Mouse (Mus musculus) mature B cell (primary cell): ENCODE results near the gene Trim71.

Experiments used
- in situ Hi-C: fragments of 300-500 bp; cut with MboI; formaldehyde crosslinking; loops from 2 replicates; pipeline ENCODE4 v1.14.3; 2019

Trim71 gene

DNA sequence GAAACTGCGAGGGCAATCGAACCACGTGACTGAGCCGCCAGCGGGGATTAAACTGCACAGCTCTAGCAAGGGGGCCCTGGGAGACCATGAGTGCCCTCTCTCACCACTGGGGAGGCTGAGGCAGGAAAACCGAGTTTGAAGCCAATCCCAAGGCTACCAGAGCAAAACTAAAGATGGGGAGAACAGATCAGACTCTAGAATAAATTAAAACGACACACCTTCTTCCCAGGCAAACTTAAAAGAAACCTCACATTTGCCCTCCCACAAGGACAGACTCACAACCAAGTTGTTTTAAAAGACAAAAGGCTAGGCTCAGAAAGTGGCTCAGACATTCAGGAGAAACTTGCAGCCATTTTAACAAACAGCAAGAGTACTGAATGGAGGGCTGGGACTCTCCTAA, 7.1 kb downstream of the Trim71 start:
- in situ Hi-C loops: no loop called here

- in situ Hi-C loops: no loop called here
Observed at GRCm38 (mm10) chr9:114556276-114556855, 7.8 kb downstream of the Trim71 start.

DNA sequence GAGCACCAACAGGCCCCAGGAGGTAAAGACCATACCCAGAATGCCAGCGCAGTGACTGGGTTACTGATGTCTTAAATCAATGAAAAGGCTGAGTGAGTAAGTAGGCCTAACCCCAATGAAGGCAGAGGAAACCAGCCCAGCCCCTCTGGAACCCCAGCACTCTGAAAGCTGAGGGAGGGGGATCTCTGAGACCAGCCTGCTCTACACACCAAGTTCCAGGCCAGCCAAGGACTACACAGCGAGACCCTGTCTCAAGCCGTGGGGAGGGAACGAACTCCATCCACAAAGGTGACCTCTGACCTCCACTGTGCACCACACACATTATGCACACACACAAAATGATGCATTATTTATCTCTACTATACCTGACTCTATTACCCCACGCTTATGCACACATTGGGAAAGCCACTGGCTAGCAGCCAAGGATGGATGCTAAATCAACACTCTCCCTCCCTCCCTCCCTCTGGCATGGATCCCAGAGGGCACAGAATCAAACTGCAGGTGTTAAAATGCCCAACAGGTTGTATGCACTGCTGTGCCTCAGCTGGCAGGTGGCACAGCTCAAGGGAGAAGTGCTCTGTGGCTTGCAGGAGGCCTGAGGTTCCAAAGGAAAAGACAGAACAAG, 9.7 kb downstream of the Trim71 start:
- in situ Hi-C loops: no loop called here

DNA sequence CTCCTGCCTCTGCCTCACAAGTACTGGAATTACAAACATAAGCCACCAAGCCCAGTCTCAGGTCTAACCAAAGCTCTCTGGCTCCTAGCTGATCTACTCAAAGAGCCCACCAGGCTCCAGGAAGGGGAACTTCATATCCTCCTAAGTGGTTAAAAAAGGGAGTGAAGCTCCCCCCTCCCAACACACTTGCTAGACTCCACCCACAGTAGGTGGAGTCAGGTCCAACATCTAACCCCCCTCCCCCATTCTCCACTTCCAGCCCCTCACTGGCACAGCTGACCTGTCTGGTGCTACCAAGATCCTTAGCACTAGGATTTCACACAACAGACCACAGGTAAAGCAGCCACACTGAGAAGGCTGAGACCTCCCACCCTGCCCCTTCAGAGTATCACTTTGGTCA, 10.3 kb downstream of the Trim71 start:
- in situ Hi-C loops: no loop called here

GRCm38 (mm10) chr9:114550033-114550432, 14.1 kb downstream of the Trim71 start:
- in situ Hi-C loops: no loop called here

DNA sequence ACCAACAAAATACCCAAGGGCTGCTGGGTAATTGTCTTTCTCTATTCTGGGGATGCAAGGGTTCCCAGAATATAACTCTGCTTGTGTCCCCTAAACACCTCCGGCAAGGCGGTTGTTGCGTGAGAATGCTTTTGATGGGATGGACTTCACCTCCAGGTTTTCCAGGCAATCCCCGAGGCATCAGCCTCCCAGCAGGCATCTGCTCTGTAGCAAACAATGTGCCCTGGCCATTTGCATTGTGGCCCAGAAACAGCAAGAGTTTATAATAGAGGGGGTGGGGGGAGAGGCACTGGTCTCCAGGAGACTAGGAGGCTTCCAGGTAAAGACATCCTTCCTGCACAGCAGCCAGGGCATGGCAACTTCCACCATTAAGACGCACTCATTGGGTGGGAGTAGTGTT, 15.1 kb downstream of the Trim71 start:
- in situ Hi-C loops: no loop called here

DNA sequence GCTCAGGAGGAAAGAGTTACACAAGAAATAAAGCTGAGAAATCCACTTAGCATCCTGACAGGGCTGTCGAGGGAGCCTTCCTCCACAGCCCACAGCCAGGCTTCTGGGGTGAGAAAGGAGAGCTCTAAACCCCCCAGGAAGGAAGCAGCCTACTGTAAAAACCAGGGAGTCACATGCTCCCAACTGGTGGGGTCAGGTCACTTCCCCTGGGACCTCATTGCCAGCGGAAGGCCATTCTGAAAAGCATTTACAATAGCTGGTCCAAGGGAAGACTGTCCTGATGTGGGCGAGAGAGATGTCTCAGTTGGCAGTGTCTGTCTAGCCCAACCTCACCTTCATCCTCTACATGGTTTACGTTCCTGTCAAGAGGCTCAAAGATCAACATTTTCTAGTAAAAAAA, 15.7 kb downstream of the Trim71 start:
- in situ Hi-C loops: no loop called here

GRCm38 (mm10) chr9:114547643-114548077, 16.5 kb downstream of the Trim71 start:
- in situ Hi-C loops: no loop called here

DNA sequence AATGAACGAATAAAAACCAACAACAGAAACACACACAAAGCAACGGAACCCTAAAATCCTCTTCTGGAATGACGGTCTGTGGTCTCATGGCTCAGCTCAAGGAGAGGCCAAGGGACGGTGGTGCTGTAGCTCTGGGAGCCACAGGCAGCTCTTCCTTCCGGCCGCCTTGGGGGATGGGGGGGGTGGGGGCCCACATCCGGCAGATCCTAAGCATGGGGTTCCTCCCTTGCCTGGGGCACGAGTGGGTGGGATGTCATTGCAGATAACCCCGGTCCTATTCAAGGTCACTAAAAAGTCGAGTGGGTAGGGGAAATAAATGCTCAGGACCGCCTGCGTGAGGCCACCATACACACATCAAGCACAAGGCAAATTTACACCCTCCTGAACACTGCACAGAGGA, 17.4 kb downstream of the Trim71 start:
- in situ Hi-C loops: no loop called here

- in situ Hi-C loops: no loop called here
Observed at GRCm38 (mm10) chr9:114544754-114545393, 19.3 kb downstream of the Trim71 start.

DNA sequence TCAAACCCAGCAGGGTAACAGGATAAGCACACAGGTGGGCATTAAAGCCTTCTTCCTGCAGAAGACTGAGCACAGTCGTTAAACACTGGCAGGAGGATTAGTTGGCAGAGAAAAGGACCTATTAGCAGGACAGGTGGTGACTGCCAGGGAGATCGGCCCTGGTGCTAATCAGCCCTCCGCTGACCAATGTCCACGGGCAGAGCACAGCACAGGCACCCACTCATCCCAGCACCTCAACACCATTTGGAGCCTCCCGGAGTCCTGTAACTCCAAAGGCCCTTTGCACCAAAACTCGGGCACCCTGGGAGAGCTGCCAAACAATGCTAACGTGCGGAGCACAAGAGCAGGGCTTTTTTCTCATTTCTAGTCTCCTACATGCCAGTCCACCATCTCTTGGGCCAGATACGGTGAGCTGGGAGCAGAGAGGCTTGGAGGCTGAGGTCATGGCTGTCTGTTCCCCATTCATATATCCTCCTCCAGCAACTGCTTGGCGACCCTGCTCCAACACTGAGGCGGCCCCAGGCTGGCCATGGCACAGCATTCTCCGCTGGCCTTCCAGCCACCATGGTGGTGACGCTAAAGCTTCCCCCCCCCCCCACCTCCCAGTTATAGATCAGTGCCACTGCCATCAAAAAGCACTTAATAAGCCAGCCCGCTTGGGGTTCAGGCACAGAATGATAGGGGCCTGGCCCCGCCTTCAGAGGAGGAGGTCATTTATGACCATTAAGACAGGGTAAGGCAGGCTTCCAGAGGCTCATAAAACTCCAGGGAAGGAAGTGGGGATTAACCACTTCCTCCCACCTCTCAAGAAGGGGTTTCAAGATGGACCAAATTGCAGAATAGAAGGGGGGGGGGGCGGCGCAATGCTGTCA, 20.1 kb downstream of the Trim71 start:
- in situ Hi-C loops: no loop called here

GRCm38 (mm10) chr9:114541279-114541741, 22.9 kb downstream of the Trim71 start:
- in situ Hi-C loops: no loop called here

DNA sequence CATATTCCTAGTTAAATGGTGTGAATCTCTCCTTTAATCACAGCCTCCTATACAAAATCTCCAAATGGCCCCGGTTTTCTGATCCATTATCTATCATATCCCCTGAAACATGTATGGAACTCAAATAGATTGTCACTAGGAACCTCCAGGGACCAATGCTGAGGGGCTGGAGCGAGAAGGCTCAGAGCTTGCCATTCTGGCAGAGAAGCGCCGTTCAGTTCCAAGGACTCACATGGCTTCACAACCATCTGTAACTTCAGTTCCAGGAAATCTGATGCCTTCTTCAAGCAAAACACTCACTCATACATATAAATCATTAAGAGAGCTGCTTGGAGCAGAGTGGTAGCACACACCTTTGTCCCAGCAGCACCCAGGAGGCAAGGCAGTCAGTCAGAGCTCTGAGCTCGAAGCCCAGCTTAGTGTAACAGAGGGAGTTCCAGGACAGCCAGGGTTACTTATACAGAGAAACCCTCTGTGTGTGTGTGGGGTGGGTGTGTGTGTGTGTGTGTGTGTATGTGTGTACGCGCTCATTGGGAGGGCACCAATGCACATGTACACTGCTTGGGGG, 25.1 kb downstream of the Trim71 start:
- in situ Hi-C loops: no loop called here

GRCm38 (mm10) chr9:114536628-114537027, 27.5 kb downstream of the Trim71 start:
- in situ Hi-C loops: no loop called here

DNA sequence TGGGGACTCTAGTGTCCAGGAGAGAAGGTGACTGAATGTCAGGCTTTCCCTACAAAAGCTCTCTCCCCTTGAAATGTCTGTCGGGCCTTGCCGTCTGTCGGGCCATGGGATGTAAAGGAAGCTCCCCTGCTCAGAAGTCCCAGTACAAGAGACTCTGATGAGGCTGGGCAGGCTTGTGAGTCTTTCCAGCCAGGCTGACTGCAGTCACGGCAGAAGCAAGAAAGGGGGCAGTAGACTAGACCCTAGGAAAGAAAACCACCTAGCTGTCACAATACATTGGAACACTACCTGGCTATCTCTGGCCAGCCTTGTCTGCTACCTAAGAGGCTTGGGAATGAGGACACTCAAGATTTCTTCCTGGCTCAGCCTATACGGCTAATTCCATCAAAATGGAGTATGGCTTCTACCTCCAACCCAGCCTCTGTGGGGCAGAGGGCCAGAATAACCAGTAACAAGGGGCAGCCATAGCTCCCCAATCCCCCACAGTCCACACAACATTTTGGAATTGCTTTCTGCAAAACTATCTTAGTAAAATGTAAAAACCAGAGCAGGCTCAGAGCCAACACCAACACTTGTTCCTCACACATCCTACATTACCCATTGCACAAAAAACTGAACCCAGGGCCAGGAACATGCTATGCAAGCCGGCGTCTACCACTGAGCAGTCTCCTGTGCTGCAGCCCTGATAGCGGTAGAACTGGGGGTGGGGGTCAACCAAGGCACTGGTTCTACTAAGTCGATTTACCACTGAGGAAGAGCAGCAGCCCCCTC, 29.2 kb downstream of the Trim71 start:
- in situ Hi-C loops: no loop called here

DNA sequence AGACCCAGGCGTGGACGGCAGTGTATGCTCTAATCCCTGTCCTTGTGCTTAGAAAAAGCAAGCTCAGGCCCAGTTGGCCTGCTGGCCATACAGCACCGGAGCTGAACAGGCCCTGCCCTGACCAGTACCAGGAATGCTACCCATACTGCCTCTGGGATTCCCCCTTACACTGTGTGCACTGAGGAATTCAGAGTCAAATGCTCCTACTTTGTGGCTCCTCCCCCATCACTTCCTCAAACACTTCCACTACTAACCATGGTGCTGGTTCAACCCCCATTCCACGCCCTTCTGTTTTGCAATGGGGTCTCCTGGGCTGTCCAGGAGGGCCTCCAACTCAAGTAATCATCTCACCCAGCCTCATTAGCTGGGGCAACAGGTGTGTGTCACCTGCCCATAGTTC, 30.3 kb downstream of the Trim71 start:
- in situ Hi-C loops: no loop called here

DNA sequence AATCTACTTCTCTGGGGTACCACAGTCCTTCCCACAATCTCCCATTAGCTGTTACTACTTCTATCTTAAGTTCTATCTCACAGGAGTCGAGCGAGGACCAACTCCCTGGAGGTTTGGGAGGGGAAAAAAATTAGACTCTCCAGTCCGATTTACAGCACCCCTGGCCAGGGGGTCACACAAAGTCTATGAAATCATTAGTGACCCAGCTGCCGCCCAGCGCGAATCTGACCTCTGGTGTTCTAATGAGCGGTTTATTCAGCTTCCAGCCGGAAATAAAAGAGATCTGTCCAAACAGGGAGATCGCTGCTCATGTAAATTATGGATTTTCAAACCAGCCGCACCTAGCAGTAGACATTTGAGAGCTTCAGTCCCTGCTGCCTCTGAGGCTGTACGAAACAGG, 32.9 kb downstream of the Trim71 start:
- in situ Hi-C loops: no loop called here

DNA sequence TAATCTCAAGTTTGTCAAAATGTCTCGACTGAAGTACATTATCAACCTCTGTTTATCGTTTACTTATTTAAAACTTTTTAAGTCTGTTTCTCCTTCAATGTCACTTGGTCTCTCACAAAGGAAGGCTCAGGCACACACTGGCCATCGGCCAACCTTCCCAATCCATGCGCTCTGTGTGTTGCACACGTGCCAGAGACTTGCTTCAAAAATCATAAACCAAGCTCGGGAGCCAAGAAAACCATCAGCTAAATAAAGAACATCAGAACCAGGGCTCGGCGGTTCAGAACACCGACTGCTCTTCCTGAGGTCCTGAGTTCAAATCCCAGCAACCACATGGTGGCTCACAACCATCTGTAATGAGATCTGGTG, 35.5 kb downstream of the Trim71 start:
- in situ Hi-C loops: no loop called here

- in situ Hi-C loops: no loop called here
Observed at GRCm38 (mm10) chr9:114527992-114528679, 36.0 kb downstream of the Trim71 start.

DNA sequence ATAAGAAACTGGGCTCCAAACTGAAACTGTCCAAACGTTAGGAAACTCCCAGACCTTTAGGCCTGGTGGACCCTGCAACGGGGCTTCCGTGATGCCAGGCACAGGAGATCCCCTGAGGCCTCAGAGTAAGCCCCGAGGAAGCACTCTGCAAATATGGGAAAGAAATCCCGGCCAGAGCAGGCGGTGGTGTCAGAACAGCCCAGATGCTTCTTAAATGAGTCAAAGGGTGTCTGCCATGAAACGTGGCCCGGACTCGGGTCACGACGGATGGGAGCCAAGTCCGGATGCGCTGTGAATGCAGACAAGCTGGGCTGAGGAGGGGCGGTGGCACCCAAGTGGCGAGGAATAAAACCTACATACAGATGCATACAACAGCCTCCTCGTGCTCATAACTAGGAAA, 37.1 kb downstream of the Trim71 start:
- in situ Hi-C loops: no loop called here

- in situ Hi-C loops: no loop called here
Observed at GRCm38 (mm10) chr9:114526581-114526980, 37.6 kb downstream of the Trim71 start.
